Mouse (Mus musculus) megakaryocyte progenitor cell, adult 5-6 weeks (primary cell): ENCODE data around the gene Mnt. TPM values are rescaled to one million over a fixed set of nuclear protein-coding genes. Genes with fewer than 3 reads are reported as not detected.

Source experiments
- ATAC-seq: replicated peaks from 2 replicates; pipeline ENCODE4 v1.8.0; 2016; ENCODE audit warnings: mild to moderate bottlenecking, moderate TSS enrichment, inconsistent platforms; ENCODE audit not compliant: poor library complexity
- total RNA-seq, 2 experiments: library from RNA; stranded (forward) in 1 of 2; stranded (reverse) in 1 of 2; fragments of 157-497, 149-512 nt in 1 of 2; fragments of 200-1000 nt in 1 of 2; gene quantifications; 2 replicates each; pipeline versions ENCODE4 v1.2.3 to v1.2.4; 2015 to 2017

Gene Mnt
- total RNA-seq, 2 experiments from 2014 or later: 2.7 to 13.1 TPM

- no peak for ATAC-seq
Observed at GRCm38 (mm10) chr11:74843761-74844160, 13.0 kb downstream of the Mnt start.

DNA sequence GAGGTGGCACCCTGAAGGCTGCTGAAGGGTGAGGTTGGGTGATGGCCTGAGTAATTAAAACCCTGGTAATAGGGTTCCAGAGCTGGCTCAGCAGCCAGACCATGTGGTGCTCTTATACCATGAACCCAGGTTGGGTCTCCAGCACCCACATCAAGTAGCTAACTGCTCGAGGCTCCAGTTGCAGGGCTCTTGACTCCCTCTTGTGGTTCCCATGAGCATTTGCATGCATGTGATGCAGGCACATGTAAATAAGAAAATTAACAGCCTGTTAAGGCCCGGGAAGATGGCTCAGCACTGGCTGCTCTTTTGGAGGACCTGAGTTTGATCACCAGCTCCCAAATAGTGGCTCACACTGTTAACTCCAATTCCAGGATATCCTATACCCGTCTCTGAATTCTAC is 15.1 kb downstream of the Mnt start:
- no peak for ATAC-seq

GRCm38 (mm10) chr11:74847919-74848521 is 17.3 kb downstream of the Mnt start:
- ATAC-seq: peak; percentile 87

DNA sequence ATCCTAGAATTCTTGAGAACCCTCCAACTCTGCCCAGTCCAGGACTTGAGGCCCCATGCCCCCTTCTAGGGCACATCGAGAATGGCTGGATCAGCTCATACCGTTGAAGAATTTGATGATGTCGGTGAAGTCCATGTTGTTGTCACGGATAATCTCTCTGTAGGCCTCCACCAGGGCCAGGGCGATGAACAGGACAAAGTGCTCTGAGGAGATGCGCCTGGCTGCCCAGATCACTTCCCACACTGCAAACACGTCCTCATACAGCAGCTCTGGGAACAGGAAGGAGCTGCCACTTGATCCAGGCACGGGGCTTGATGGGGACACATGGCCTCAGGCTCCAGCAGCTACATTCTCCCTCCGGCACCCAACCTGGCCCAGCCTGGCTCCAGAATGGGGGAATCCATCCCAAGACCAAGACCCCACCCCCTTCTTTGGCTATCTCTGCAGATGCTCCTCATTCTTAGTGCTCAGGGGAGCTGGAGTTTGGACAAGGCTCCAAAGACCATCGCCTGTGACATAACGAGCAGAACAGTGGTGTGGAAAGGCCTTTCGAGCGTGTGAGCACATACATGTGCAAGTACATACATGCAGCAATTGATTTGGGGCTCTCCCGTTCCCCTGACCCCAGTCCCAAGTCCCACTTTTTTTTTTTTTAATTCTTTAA is 20.4 kb downstream of the Mnt start:
- ATAC-seq: no peak

DNA sequence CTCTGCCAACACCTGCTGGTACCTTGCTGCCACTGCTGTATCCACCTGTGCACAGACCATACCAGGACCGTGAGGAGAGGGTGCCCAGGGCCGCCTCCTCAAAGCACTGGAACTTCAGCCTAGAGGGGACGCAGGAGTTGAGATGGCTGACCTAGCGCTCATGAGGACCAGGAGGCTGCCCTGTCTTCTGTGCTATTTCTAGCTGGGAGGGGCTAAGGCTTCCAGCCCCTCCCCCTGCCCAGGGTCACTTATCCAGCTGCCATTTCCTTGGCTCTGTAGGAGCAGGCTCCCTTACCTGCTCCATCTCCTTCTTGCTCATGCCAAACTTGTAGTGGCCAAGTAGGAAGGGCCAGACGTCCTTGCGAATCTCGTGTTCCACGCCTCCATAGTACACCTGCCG is 27.0 kb downstream of the Mnt start:
- ATAC-seq: no peak

DNA sequence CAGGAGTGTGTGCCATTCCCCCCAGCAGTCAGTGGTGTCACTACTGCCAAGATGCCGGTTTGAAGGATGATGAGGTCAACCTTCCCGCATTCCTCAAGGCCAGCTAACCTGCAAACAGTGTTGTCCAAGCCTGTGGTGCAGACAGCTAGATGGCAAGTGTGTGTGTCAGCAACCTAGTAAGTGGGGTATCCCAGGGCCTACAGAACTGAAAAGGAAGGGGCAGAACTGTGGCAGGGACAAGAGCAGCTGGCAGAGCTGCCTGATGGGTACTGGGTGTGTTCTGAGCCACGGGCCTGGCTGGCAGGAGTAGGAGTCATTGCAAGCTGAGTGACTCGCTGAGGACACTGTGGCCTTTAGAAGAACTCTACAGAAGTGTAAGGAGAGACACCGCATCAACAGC is 31.4 kb downstream of the Mnt start:
- ATAC-seq: no peak

- ATAC-seq: no peak
Observed at GRCm38 (mm10) chr11:74863471-74863870, 32.8 kb downstream of the Mnt start.

GRCm38 (mm10) chr11:74864421-74864820 is 33.7 kb downstream of the Mnt start:
- ATAC-seq: no peak

- no peak for ATAC-seq
Observed at GRCm38 (mm10) chr11:74865252-74865651, 34.5 kb downstream of the Mnt start.

- no peak for ATAC-seq
Observed at GRCm38 (mm10) chr11:74866640-74867039, 35.9 kb downstream of the Mnt start.

DNA sequence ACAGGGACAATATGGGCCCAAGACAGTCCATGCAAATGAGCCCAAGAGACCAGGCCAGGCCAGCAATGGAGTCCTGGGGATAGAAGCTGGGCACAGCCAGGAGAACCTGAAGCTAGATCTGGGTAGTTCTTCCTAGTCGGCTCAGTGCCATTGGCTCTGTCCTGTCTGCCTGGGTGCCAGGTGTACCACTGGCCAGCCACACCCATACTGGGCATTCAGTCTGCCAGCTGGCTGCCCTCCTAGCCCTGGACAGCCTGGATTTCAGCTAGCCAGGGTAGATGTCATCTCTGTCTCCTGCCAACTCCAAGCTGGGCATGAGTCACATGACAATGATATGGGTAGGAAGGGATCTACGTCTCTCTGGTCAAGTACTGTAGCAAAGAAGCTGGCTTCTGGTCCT is 36.5 kb downstream of the Mnt start:
- no peak for ATAC-seq

DNA sequence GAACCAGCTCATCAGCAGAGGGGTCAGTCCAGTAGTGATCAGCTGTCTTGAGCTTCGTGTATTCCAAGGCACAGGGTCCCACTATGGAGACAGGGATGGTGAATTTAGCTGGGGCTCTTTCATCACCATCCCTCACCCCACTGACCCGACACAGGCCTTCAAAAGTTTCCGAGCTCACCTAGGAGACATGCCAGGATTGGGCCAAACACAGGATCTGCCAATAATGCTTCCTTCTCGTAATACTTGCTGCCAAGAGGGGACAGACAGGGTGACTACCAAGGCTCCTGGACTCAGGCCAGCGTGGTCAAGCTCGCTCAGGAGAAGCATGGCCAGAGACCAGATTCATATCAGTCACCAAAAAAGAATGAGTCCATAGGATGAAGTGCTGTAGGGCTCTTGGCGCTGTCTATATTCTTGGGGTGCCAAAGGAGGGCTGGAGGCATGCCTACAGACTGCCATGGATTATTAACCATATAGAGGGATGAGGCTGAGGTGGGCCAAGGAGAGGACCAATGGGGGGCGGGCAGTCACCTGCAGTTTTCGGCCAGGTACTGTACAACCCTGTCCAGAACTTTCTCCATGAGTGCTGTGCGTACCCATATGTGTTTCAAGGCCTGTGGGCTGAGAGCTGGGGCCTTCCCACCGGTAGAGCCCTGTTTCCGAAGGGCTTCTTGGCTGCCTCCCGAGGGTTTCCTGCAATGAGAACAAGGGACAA is 37.5 kb downstream of the Mnt start:
- ATAC-seq: no peak

GRCm38 (mm10) chr11:74869603-74870002 is 38.9 kb downstream of the Mnt start:
- no peak for ATAC-seq

GRCm38 (mm10) chr11:74870544-74870943 is 39.8 kb downstream of the Mnt start:
- no peak for ATAC-seq

GRCm38 (mm10) chr11:74870991-74871622 is 40.4 kb downstream of the Mnt start:
- ATAC-seq: no peak

DNA sequence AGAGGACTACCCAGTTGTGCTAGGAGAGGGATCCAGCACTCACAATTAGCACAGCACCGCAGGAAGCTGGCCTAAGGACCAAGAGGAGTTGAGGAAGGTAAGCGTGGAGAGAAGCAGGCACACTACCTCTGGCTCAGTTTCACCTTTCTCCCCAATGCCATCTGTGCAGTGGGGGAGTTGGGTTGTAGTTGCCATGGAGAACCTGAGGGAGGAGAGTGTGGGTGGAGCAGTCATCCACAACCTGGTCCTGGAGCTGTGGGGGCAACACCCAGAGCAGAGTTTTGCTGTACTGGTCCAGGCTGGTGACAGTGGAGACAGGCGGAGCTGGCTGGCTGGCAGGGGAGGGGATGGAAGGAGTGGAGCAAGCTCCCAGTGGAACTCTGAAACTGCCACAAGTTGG is 43.9 kb downstream of the Mnt start:
- no peak for ATAC-seq

- no peak for ATAC-seq
Observed at GRCm38 (mm10) chr11:74876801-74877200, 46.1 kb downstream of the Mnt start.

GRCm38 (mm10) chr11:74880999-74881398 is 50.3 kb downstream of the Mnt start:
- ATAC-seq: no peak

GRCm38 (mm10) chr11:74881979-74882378 is 51.3 kb downstream of the Mnt start:
- ATAC-seq: no peak

DNA sequence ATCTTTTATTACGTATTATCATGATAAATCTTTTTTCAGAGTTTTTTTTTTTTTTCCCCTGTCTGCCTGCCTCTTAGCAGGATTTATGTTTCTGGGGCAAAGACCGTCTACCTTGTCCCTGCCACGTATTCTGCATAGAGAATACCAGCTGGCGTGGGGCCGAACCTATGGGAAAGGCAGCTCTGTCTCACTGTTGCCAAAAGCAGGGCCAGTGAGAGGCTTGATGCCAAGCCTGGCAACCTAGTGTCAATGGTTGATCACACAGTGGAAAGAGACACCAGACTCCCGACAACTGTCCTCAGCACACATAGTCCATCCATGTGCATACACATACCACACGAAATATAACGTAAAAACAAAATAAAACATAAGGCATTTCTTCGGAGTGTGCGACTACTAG is 52.4 kb downstream of the Mnt start:
- ATAC-seq: no peak

GRCm38 (mm10) chr11:74894619-74895018 is 63.9 kb downstream of the Mnt start:
- ATAC-seq: no peak
